Mouse (Mus musculus): Measurements from ENCODE around the gene Tmem82. TPM values are rescaled to one million over a fixed set of nuclear protein-coding genes. Genes with fewer than 3 reads are reported as not detected.
A peak's percentile ranks its signal among the peaks of the same experiment; 100 is the strongest.

Gene Tmem82
- polyA plus RNA-seq (2012; rRNA removed) = 1.2 and 2.8 TPM in 2 replicates

DNA sequence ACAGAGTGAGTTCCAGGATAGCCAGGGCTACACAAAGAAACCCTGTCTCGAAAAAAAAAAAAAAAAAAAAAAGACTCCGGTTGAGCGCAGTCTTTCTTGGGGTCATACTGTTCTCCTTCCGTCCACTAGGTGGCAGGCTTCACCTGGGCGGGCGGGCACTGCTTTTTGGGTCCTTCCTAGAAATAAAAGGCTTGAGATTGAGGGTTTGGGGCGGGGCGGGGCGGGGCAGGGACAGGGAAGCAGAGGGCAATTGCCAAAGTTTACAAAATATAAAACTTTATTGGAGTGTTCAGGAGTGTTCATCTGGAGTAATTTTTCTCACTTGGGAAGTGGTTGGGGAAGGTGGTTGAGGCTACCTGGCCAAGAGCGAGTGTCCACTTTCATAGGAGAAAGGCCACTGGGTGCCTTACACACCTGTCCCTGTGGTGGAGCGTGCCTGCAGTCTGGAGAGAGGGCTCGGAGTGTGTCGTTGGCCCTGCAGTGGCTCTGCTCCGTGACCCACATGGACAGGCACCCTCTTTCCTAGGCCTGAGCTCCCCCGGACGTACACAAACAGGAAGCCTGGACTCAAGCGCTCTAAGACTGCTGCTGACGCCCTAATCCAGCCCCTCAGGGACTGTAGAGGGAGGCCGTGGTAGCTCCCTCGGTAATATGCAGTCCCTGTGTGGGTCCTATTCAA lies at the start of gene Tmem82:
Gene Tmem82 (minus strand): TSS at position 69 of the 679 bp plus-strand sequence.
- 15% methylated on average over 20 of the region's 20 CpGs for WGBS
- H3K36me3 ChIP-seq (ENCODE audit: control insufficient read depth, insufficient read depth, low read length) = no peaks in the 10 kb centered on the region
- DNase-seq = peak; percentile 67
- peaks cover 15% of the 10 kb centered on the region for H3K4me1 ChIP-seq (replicated peaks; ENCODE audit: control insufficient read depth, insufficient read depth, low read length)
- peak within 1 kb of the TSS; percentile 44 for H3K4me3 ChIP-seq (ENCODE audit: control insufficient read depth, insufficient read depth, low read length)
- TF ChIP-seq POLR2A (IDR thresholded peaks at IDR 0.05; ENCODE audit: control insufficient read depth, extremely low read depth, insufficient read depth, low read length, poor library complexity) (no peak), CTCF (IDR thresholded peaks at IDR 0.05; ENCODE audit: borderline replicate concordance, control insufficient read depth, extremely low read depth, insufficient read depth, low read length, poor library complexity) (no peak)
- no peak within 1 kb of the TSS for H3K27ac ChIP-seq (ENCODE audit: control insufficient read depth, insufficient read depth, low read length)
- H3K27me3 ChIP-seq (ENCODE audit: control insufficient read depth, insufficient read depth, low read length) = no peaks in the 10 kb centered on the region

DNA sequence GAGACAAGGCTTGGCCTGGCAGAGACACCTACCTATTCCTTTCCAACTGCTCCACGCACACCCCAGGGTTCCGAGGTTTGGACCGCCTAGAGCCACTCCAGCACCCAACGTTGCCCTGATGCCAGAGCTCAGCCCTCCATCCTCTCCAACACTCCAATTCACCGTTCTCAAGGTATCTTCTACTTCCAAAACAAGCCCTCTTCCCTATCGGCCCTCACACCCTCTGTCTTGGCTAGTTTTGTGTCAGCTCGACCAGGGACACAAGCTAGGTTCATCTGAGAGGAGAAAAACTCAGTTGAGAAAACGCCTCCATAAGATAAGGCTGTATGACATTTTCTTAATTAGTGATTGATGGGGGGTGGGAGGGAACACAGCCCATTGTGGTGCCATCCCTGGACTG lies 46.4 kb upstream of the Tmem82 start, which contains the start of gene Plekhm2:
Gene Plekhm2 (minus strand): TSS at position 101 of the 400 bp plus-strand sequence.
- DNase-seq = peak; percentile 13
- 89% methylated on average over 8 of the region's 8 CpGs for WGBS
- peaks cover 13% of the 10 kb centered on the region for H3K4me1 ChIP-seq (replicated peaks; ENCODE audit: control insufficient read depth, insufficient read depth, low read length)
- H3K27ac ChIP-seq (ENCODE audit: control insufficient read depth, insufficient read depth, low read length) = no peak within 1 kb of the TSS
- H3K36me3 ChIP-seq (ENCODE audit: control insufficient read depth, insufficient read depth, low read length) = no peaks in the 10 kb centered on the region
- peak within 1 kb of the TSS; percentile 65 for H3K4me3 ChIP-seq (ENCODE audit: control insufficient read depth, insufficient read depth, low read length)
- TF ChIP-seq CTCF (IDR thresholded peaks at IDR 0.05; ENCODE audit: borderline replicate concordance, control insufficient read depth, extremely low read depth, insufficient read depth, low read length, poor library complexity) = no peak
- TF ChIP-seq POLR2A (IDR thresholded peaks at IDR 0.05; ENCODE audit: control insufficient read depth, extremely low read depth, insufficient read depth, low read length, poor library complexity) = no peak
- no peaks in the 10 kb centered on the region for H3K27me3 ChIP-seq (ENCODE audit: control insufficient read depth, insufficient read depth, low read length)

DNA sequence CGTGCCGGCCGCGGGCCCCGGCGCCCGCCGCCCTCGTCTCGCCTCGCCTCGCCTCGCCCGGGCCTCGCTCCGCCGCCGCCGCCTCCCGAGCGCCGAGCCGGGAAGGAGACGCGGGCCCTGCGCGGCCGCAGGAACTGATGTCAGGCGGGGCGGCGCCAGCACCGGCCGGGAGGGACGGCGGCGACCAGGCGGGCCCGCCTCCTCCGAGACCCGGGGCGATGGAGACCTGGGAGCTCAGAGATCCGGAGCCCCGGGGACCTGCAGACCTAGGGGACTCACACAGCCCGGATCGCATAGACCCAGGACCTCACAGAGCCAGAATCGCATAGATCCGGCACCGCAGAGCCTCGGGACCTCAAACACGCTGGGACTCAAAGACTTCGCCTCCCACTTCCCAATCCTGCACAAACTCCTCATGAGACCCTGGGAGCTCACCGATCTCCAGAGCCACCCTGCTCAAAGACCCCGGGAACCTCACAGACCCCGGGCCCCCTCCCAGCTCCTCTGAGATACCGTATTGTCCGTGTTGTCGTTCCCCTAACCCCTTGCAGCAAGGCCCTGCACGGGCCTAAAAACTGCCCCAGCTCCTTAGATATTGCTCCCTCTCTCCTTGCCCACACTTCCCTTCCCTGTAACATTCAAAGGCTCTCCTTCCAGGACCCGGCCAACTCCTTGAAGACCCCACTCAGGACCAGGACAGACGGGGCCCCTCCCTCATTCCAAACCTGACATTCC lies 45.7 kb upstream of the Tmem82 start:
- 3% methylated on average over 60 of the region's 60 CpGs for WGBS
- H3K36me3 ChIP-seq (ENCODE audit: control insufficient read depth, insufficient read depth, low read length) = no peaks in the 10 kb centered on the region
- H3K4me3 ChIP-seq (ENCODE audit: control insufficient read depth, insufficient read depth, low read length) = peak overlapping the region; percentile 50
- peak; percentile 51 for TF ChIP-seq POLR2A (IDR thresholded peaks at IDR 0.05; ENCODE audit: control insufficient read depth, extremely low read depth, insufficient read depth, low read length, poor library complexity)
- no peak for TF ChIP-seq CTCF (IDR thresholded peaks at IDR 0.05; ENCODE audit: borderline replicate concordance, control insufficient read depth, extremely low read depth, insufficient read depth, low read length, poor library complexity)
- no peaks in the 10 kb centered on the region for H3K27me3 ChIP-seq (ENCODE audit: control insufficient read depth, insufficient read depth, low read length)
- DNase-seq = peak; percentile 74
- peaks cover 13% of the 10 kb centered on the region for H3K4me1 ChIP-seq (replicated peaks; ENCODE audit: control insufficient read depth, insufficient read depth, low read length)
- H3K27ac ChIP-seq (ENCODE audit: control insufficient read depth, insufficient read depth, low read length) = no peak overlapping the region

DNA sequence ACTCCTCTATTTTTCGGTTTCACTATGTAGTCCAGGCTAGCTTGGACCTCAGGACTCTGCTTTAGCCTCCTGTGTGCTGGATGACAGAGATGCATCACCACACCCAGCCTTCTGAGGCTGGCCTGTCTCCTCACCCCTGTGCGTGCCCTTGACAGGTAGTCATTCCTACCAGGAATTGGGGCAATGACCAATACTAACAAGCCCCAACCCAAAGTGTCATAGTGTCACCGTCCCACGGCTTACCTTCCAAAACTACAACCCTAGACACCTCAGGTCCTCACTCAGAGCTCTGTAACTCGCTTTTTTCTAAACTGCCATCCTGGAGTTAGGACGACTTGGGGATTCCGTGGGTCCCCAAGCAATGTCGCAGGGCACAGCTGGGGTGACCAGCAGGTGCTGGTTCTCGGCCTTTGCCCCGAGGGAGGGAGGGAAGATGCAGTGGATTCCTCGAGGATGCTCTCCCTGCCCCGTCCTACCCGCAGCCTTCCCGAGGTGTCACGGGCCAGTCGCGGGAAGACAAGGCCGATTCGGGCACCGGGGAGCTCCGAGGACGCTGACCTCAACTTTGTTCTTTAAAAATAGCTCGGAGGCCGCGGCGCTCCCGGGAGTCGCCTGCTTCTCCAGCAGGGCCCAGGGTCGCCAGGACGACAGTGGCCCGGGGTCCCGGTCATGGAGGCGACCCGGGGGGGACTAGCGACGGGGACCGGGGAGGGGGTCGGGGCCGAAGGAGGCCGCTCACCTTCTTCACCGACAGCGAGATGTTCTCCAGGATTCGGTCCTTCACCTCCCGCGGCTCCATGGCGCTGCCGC lies 44.9 kb upstream of the Tmem82 start:
- Histone ChIP-seq H3K27me3 (ENCODE audit: control insufficient read depth, insufficient read depth, low read length) (no peaks in the 10 kb centered on the region), H3K27ac (ENCODE audit: control insufficient read depth, insufficient read depth, low read length) (no peak overlapping the region), H3K4me3 (ENCODE audit: control insufficient read depth, insufficient read depth, low read length) (peak overlapping the region; percentile 65), H3K36me3 (ENCODE audit: control insufficient read depth, insufficient read depth, low read length) (no peaks in the 10 kb centered on the region), H3K4me1 (replicated peaks; ENCODE audit: control insufficient read depth, insufficient read depth, low read length) (peaks cover 13% of the 10 kb centered on the region)
- no peak for TF ChIP-seq POLR2A (IDR thresholded peaks at IDR 0.05; ENCODE audit: control insufficient read depth, extremely low read depth, insufficient read depth, low read length, poor library complexity)
- no peak for TF ChIP-seq CTCF (IDR thresholded peaks at IDR 0.05; ENCODE audit: borderline replicate concordance, control insufficient read depth, extremely low read depth, insufficient read depth, low read length, poor library complexity)
- peak; percentile 23 for DNase-seq
- 4% methylated on average over 47 of the region's 47 CpGs for WGBS

DNA sequence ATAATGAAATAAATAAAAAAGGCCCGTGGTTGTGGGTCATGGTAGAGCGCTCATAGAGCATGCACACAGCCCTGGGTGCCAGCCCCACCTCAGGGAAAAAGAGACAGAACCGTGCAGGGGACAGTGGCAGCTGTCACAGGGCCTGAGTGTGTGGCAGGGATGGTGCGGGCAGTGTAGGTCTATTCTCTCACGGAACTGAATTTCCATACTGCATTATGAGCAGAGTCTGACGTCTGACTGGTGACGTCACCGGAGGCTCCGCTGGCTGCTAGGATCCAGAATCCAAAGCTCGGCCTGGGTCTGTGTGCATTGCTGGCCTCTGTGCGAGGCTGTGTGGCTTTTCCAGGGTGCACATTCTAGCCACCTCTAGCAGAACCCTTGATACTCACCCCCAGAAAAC lies 42.5 kb upstream of the Tmem82 start:
- Histone ChIP-seq H3K36me3 (ENCODE audit: control insufficient read depth, insufficient read depth, low read length) (no peaks in the 10 kb centered on the region), H3K4me1 (replicated peaks; ENCODE audit: control insufficient read depth, insufficient read depth, low read length) (peaks cover 13% of the 10 kb centered on the region), H3K27me3 (ENCODE audit: control insufficient read depth, insufficient read depth, low read length) (no peaks in the 10 kb centered on the region), H3K27ac (ENCODE audit: control insufficient read depth, insufficient read depth, low read length) (no peak overlapping the region), H3K4me3 (ENCODE audit: control insufficient read depth, insufficient read depth, low read length) (no peak overlapping the region)
- WGBS = 97% methylated on average over 11 of the region's 11 CpGs
- DNase-seq = no peak
- no peak for TF ChIP-seq POLR2A (IDR thresholded peaks at IDR 0.05; ENCODE audit: control insufficient read depth, extremely low read depth, insufficient read depth, low read length, poor library complexity)
- TF ChIP-seq CTCF (IDR thresholded peaks at IDR 0.05; ENCODE audit: borderline replicate concordance, control insufficient read depth, extremely low read depth, insufficient read depth, low read length, poor library complexity) = no peak

DNA sequence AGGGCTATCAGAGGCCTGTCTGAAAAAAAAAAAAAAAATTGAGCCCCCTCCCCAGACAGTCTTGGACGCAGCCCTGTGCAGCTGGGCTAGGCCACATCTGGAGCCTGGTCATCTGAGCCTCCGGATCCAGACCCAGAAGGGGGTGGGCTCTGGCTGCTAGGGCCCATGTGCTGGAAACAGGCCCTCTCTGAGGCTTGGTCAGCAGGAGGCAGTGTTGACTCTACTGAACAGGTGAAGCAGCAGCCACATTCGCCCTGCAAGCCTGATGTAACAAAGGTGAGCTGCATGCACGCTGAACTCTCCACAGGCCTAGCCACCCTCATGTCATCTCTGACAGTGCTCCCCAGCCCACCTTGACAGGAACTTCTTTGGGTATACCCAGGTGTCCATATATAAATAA lies 41.3 kb upstream of the Tmem82 start:
- DNase-seq = no peak
- H3K4me1 ChIP-seq (replicated peaks; ENCODE audit: control insufficient read depth, insufficient read depth, low read length) = peaks cover 12% of the 10 kb centered on the region
- H3K4me3 ChIP-seq (ENCODE audit: control insufficient read depth, insufficient read depth, low read length) = no peak overlapping the region
- H3K27ac ChIP-seq (ENCODE audit: control insufficient read depth, insufficient read depth, low read length) = no peak overlapping the region
- TF ChIP-seq POLR2A (IDR thresholded peaks at IDR 0.05; ENCODE audit: control insufficient read depth, extremely low read depth, insufficient read depth, low read length, poor library complexity) = no peak
- TF ChIP-seq CTCF (IDR thresholded peaks at IDR 0.05; ENCODE audit: borderline replicate concordance, control insufficient read depth, extremely low read depth, insufficient read depth, low read length, poor library complexity) = no peak
- H3K27me3 ChIP-seq (ENCODE audit: control insufficient read depth, insufficient read depth, low read length) = no peaks in the 10 kb centered on the region
- WGBS = 93% methylated on average over 4 of the region's 4 CpGs
- H3K36me3 ChIP-seq (ENCODE audit: control insufficient read depth, insufficient read depth, low read length) = no peaks in the 10 kb centered on the region

Measured in thymus, adult 2 months (tissue).